Mouse (Mus musculus) heart, embryonic 13.5 days (tissue): ENCODE data around the gene Pgls. TPM values are rescaled to one million over a fixed set of nuclear protein-coding genes. Genes with fewer than 3 reads are reported as not detected.

ENCODE experiments used
- ATAC-seq: fragments of 200-750 bp; cut with Nextera tagmentation; 2 replicates; pipeline ENCODE4 v1.8.0; 2017; ENCODE audit warnings: moderate TSS enrichment; ENCODE audit not compliant: insufficient number of reproducible peaks, low FRiP score, low TSS enrichment; ENCODE audit errors: extremely low read depth
- H3K27ac ChIP-seq: fragments of 300-500 bp; sonication (generic); replicated peaks from 2 replicates; pipeline ENCODE4 v1.5.1; 2015; ENCODE audit warnings: moderate library complexity, mild to moderate bottlenecking, inconsistent platforms
- H3K27me3 ChIP-seq: fragments of 300-500 bp; sonication (generic); replicated peaks from 2 replicates; pipeline ENCODE4 v1.6.1; 2015; ENCODE audit warnings: mild to moderate bottlenecking, inconsistent platforms
- H3K36me3 ChIP-seq: fragments of 300-500 bp; sonication (generic); 2 replicates; pipeline ENCODE4 v1.6.1; 2015; ENCODE audit warnings: mild to moderate bottlenecking, inconsistent platforms
- H3K4me1 ChIP-seq: fragments of 300-500 bp; sonication (generic); 2 replicates; pipeline ENCODE4 v1.6.1; 2015; ENCODE audit warnings: inconsistent platforms
- H3K4me2 ChIP-seq: fragments of 300-500 bp; sonication (generic); 2 replicates; pipeline ENCODE4 v1.6.1; 2015; ENCODE audit warnings: inconsistent platforms, mild to moderate bottlenecking, moderate library complexity
- H3K4me3 ChIP-seq: fragments of 300-500 bp; sonication (generic); 2 replicates; pipeline ENCODE4 v1.5.1; 2015; ENCODE audit warnings: moderate library complexity, mild to moderate bottlenecking, inconsistent platforms
- H3K9ac ChIP-seq: fragments of 300-500 bp; sonication (generic); 2 replicates; pipeline ENCODE4 v1.6.1; 2015; ENCODE audit warnings: inconsistent platforms, mild to moderate bottlenecking, moderate library complexity
- H3K9me3 ChIP-seq: fragments of 300-500 bp; sonication (generic); 2 replicates; pipeline ENCODE4 v1.6.1; 2016; ENCODE audit warnings: inconsistent platforms
- WGBS: fragments of 180-500 bp; shearing (Covaris S2); methylation state at CpG from one replicate; pipeline ENCODE4 v1.1.7; 2015; ENCODE audit warnings: mixed read lengths; 5-methylcytosine and 5-hydroxymethylcytosine counted together
- polyA plus RNA-seq: library from polyadenylated mRNA; unstranded; fragments of >200 nt; fragmentation: Nextera tagmentation; extraction: Ambion mirVana; gene quantifications from 2 replicates; pipeline ENCODE4 v1.2.1, GENCODE M21; 2015

Gene Pgls
- polyA plus RNA-seq = 169 and 172 TPM in 2 replicates

- H3K4me2 ChIP-seq = peak within 1 kb of the TSS; percentile 92
- H3K4me1 ChIP-seq = peaks cover 32% of the 10 kb centered on the region
- peak; percentile 81 for ATAC-seq
- H3K9me3 ChIP-seq = no peaks in the 10 kb centered on the region
- H3K36me3 ChIP-seq = peaks cover 4% of the 10 kb centered on the region; the same call in 1 of the 2 replicates
- WGBS = under 1% methylated on average over 71 of the region's 71 CpGs
- H3K27ac ChIP-seq = peak within 1 kb of the TSS; percentile 99
- peak within 1 kb of the TSS; percentile 97 for H3K9ac ChIP-seq
- H3K27me3 ChIP-seq = no peaks in the 10 kb centered on the region
- peak within 1 kb of the TSS; percentile 84 for H3K4me3 ChIP-seq
Observed at GRCm38 (mm10) chr8:71591471-71592373, at the start of gene Pgls. Pgls (plus strand) TSS chr8:71592176.

DNA sequence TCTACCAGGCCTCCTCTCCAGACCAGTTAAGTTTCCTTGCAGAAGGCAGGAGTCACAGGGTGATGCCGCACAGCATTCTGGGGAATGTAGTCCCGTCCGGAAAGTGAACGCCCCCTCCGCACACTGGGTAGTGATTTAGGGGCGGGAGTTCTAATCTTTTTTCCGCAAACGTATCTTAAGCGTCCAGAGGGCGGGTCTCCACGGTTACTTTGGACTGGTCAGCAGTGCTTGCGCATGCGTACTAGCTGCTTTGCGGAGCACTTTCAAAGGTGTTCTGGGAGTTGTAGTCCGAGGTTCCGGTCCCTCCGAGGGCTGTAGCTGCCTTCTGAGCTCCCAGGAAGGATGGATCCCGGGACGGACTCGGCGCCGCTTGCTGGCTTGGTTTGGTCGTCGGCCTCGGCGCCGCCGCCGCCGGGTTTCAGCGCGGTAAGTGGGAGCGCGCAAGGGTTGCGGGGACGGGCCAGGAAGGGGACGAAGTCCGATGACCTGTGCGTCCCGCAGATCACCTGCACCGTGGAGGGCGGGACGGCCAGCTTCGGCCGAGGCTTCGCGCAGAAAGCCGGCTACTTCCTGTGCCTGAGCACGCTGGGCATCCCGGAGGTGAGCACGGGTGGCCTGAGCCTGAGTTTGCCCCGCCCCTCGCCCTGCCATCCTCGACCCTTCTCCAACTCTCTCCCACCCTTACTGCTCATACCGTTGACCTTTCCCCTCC, 49.2 kb upstream of the Pgls start, which contains the start of gene Mvb12a:
Mvb12a (plus strand) TSS at position 291 of the 712 bp plus-strand sequence.
- H3K27me3 ChIP-seq = 0 out of 2 replicates have a peak, but pooled peaks cover 7% of the 10 kb centered on the region
- H3K27ac ChIP-seq = peak within 1 kb of the TSS; percentile 70
- peaks cover 30% of the 10 kb centered on the region for H3K36me3 ChIP-seq
- H3K4me1 ChIP-seq = peaks cover 15% of the 10 kb centered on the region
- ATAC-seq = peak; percentile 93
- peak within 1 kb of the TSS; percentile 86 for H3K9ac ChIP-seq
- under 1% methylated on average over 55 of the region's 55 CpGs for WGBS
- peak within 1 kb of the TSS; percentile 88 for H3K4me3 ChIP-seq
- no peaks in the 10 kb centered on the region for H3K9me3 ChIP-seq
- peak within 1 kb of the TSS; percentile 96 for H3K4me2 ChIP-seq

DNA sequence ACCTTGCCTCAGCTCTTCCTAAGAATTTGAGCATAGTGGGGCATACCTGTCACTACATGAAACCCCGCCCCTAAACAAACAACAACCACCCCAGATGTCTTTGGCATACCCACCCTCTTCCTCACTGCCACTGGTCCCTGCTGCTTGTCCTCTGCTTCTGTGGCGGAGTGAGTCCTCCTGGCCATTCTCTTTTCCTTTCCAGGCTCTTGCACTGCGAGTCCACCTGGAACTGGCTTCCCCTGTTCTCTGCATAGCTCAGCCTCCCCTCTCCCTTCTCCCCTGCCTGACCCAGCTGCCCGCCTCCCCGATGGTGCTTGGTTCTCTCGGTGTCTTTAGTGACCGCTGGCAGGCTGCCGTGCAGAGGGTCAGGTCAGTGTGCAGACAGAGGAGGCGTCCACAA, 48.2 kb upstream of the Pgls start:
- peak overlapping the region; percentile 86 for H3K9ac ChIP-seq

DNA sequence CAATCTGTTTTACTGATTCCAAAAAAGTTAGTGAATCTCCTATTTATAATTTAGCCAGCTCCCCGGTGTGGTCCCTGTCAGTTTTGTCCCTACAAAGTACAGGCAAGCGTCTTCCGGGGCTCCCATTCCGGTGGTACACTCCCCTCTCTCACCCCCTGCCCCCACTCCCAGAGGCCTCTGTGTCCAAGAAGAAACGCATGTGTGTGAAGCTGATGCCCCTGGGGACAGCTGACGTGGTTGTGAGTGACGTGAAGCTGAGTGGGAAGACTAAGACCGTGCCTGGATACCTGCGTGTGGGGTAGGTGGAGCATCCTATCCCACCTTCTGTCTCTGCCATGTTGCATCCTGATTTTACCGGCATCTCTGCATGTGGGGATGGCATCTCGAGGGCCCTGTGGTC, 46.9 kb upstream of the Pgls start:
- Histone ChIP-seq H3K36me3 (peaks cover 45% of the 10 kb centered on the region), H3K9me3 (no peaks in the 10 kb centered on the region), H3K9ac (no peak overlapping the region), H3K4me1 (peaks cover 10% of the 10 kb centered on the region), H3K4me2 (no peak overlapping the region), H3K4me3 (no peak overlapping the region), H3K27me3 (0 out of 2 replicates have a peak, but pooled peaks cover under 1% of the 10 kb centered on the region), H3K27ac (no peak overlapping the region)
- no peak for ATAC-seq
- 86% methylated on average over 11 of the region's 11 CpGs for WGBS

More for the DNA sequence above, 48.2 kb upstream of the Pgls start:
- 84% methylated on average over 9 of the region's 9 CpGs for WGBS
- Histone ChIP-seq H3K27ac (no peak overlapping the region), H3K27me3 (0 out of 2 replicates have a peak, but pooled peaks cover 7% of the 10 kb centered on the region), H3K36me3 (peaks cover 39% of the 10 kb centered on the region), H3K9me3 (no peaks in the 10 kb centered on the region), H3K4me2 (peak overlapping the region; percentile 96), H3K4me3 (peak overlapping the region; percentile 88), H3K4me1 (peaks cover 10% of the 10 kb centered on the region)
- ATAC-seq = no peak

- Histone ChIP-seq H3K27me3 (no peaks in the 10 kb centered on the region), H3K4me2 (no peak overlapping the region), H3K9ac (no peak overlapping the region), H3K4me1 (peaks cover 13% of the 10 kb centered on the region), H3K4me3 (no peak overlapping the region), H3K36me3 (peaks cover 45% of the 10 kb centered on the region), H3K9me3 (no peaks in the 10 kb centered on the region), H3K27ac (no peak overlapping the region)
- WGBS = 82% methylated on average over 7 of the region's 7 CpGs
- no peak for ATAC-seq
Observed at GRCm38 (mm10) chr8:71547590-71547989, 44.4 kb upstream of the Pgls start.

DNA sequence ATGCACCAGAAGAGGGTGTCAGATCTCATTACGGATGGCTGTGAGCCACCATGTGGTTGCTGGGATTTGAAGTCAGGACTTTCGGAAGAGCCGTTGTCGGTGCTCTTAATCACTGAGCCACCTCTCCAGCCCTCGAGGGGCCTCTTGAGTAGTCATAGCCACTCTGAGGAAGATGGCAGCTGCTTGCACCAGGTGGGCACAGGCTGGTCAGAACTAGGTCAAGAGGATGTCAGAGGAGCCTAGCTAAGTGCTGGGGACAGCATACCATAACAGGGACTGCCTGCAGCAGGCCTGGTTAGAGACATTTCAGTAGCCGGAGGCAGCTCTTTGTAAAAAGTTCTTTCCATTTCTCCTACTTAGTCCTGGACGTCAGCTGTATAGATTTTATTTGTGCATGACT, 41.2 kb upstream of the Pgls start:
- 62% methylated on average over 7 of the region's 7 CpGs for WGBS
- ATAC-seq = no peak
- no peak overlapping the region for H3K4me3 ChIP-seq
- no peak overlapping the region for H3K4me2 ChIP-seq
- H3K9ac ChIP-seq = no peak overlapping the region
- H3K27me3 ChIP-seq = peaks cover 5% of the 10 kb centered on the region
- H3K4me1 ChIP-seq = peaks cover 12% of the 10 kb centered on the region; the same call in 1 of the 2 replicates
- H3K36me3 ChIP-seq = peaks cover 34% of the 10 kb centered on the region
- H3K9me3 ChIP-seq = no peaks in the 10 kb centered on the region
- no peak overlapping the region for H3K27ac ChIP-seq

GRCm38 (mm10) chr8:71552770-71553169, 39.2 kb upstream of the Pgls start:
- no peak overlapping the region for H3K9ac ChIP-seq
- H3K27ac ChIP-seq = no peak overlapping the region
- H3K4me1 ChIP-seq = peaks cover 12% of the 10 kb centered on the region; the same call in 1 of the 2 replicates
- H3K27me3 ChIP-seq = peaks cover 25% of the 10 kb centered on the region
- H3K4me3 ChIP-seq = no peak overlapping the region
- no peak overlapping the region for H3K4me2 ChIP-seq
- peaks cover 15% of the 10 kb centered on the region for H3K36me3 ChIP-seq
- H3K9me3 ChIP-seq = no peaks in the 10 kb centered on the region
- ATAC-seq = no peak
- 57% methylated on average over 6 of the region's 6 CpGs for WGBS

DNA sequence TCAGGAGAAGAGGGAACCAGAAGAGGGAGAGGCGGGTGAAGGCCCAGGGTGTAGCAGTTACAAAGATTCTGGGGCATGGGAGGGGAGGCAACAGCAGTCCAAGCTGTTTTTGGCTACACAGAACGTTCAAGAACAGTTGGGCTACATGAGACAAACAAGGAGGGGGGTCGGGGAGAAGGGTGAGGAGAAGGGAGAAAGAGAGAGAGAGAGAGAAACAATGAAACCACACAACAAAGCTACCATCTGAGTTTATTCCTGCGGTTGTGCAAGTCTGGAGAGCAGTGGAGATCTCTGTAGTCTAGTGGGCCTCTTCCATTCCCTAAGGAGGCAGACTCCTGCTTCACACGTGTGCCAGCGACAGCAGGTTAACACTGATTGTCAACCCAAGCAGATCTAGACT, 38.0 kb upstream of the Pgls start:
- no peaks in the 10 kb centered on the region for H3K9me3 ChIP-seq
- H3K36me3 ChIP-seq = 0 out of 2 replicates have a peak, but pooled peaks cover 4% of the 10 kb centered on the region
- H3K27ac ChIP-seq = 0 out of 2 replicates have a peak overlapping the region, but pooled peaks have one; percentile 12
- no peak overlapping the region for H3K4me3 ChIP-seq
- H3K9ac ChIP-seq = no peak overlapping the region
- 61% methylated on average over 6 of the region's 6 CpGs for WGBS
- H3K4me1 ChIP-seq = peaks cover 21% of the 10 kb centered on the region
- ATAC-seq = no peak
- H3K4me2 ChIP-seq = no peak overlapping the region
- peaks cover 37% of the 10 kb centered on the region for H3K27me3 ChIP-seq

DNA sequence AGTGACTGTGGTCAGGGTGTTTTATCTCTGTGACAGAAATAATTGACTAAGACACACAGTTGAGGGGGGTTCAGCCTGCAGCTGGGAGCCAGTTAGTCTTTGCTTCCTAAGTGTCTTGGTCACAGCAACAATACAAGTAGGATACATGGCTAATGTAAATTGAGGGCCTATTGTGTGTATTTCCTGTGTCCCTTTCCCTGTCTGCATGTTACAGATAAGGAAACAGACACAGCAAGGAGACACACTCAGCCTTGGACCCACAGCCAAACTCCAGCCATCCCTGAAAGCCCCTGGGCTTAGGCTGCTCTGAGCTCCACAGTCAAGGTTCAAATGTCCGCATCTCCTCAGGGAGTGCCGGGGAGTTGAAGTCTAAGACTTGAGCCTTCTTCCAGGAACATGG, 37.3 kb upstream of the Pgls start:
- Histone ChIP-seq H3K4me3 (no peak overlapping the region), H3K27ac (0 out of 2 replicates have a peak overlapping the region, but pooled peaks have one; percentile 12), H3K9ac (no peak overlapping the region), H3K4me1 (peaks cover 24% of the 10 kb centered on the region), H3K36me3 (no peaks in the 10 kb centered on the region), H3K9me3 (no peaks in the 10 kb centered on the region), H3K4me2 (no peak overlapping the region), H3K27me3 (peaks cover 44% of the 10 kb centered on the region)
- WGBS = 69% methylated on average over 2 of the region's 2 CpGs
- no peak for ATAC-seq

DNA sequence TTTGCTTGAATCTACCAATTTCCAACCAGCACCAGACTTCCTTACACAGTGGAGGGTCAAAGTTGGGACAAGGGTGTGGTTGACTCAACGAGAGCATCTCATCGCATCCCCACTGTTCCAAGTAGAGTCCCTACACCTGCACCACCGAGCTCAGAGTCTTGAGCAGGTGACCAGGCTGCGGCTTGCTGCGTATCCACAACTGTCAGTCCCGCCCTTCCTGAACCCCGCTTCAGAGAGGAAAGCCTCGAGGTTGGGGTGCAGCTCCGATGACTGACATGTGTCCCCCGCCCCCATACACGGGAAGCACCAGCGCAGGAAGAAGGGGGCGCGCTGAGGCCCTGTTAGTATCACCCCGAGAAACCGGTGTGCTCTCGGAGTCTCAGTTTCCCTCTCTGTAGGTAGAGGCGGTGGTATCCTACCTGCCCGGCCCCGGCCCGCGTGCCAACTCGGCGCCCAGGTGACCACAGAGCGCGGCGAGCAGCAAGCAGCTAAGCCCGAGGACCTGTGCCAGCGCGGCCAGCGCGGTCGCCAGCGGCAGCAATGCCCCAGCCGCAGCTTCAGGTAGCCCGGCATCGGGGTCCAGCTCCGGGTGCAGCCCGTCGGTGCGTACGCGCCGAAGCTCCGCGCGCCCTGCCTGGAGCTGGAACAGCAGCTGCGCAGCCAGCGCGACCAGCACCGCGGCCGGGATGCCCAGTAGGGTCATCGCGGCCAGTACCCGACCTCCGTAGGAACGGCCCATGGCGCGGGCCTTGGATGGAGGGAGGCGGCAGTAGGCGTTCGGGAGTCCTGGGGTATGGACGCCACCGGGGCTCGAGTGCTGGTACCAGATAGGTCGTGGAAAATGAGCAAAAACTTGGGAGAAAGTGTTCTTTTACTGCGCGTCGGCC, 33.7 kb upstream of the Pgls start, which contains the start of gene Tmem221:
Tmem221 (minus strand) TSS at position 801 of the 887 bp plus-strand sequence.
- ATAC-seq = 0 out of 2 replicates have a peak, but pooled peaks have one; percentile 5
- no peak within 1 kb of the TSS for H3K27ac ChIP-seq
- peak within 1 kb of the TSS; percentile 49 for H3K4me3 ChIP-seq
- H3K36me3 ChIP-seq = no peaks in the 10 kb centered on the region
- H3K9me3 ChIP-seq = no peaks in the 10 kb centered on the region
- H3K9ac ChIP-seq = peak within 1 kb of the TSS; percentile 64
- H3K4me1 ChIP-seq = peaks cover 26% of the 10 kb centered on the region
- WGBS = 3% methylated on average over 70 of the region's 70 CpGs
- peaks cover 80% of the 10 kb centered on the region for H3K27me3 ChIP-seq
- H3K4me2 ChIP-seq = peak within 1 kb of the TSS; percentile 70
